Mouse (Mus musculus) left cerebral cortex, adult 11 months (tissue): ENCODE measurements at regions not wholly inside any gene's neighbourhood (a gene's known extent, or its start where the extent isn't known, plus 50 kb on each side); places are given as distances from the start of the nearest gene placed in this dataset.

Experiments
- DNase-seq: peaks from one replicate; pipeline ENCODE4 v3.0.0; 2022; ENCODE audit warnings: low spot score

GRCm38 (mm10) chr12:52402711-52403110 is 101.1 kb upstream of the Arhgap5 start:
- DNase-seq = no peak

- no peak for DNase-seq
These were observed 97.4 kb upstream of the Arhgap5 start for GRCm38 (mm10) chr12:52406386-52406785.

- no peak for DNase-seq
These were observed 95.4 kb upstream of the Arhgap5 start for GRCm38 (mm10) chr12:52408307-52408895.

DNA sequence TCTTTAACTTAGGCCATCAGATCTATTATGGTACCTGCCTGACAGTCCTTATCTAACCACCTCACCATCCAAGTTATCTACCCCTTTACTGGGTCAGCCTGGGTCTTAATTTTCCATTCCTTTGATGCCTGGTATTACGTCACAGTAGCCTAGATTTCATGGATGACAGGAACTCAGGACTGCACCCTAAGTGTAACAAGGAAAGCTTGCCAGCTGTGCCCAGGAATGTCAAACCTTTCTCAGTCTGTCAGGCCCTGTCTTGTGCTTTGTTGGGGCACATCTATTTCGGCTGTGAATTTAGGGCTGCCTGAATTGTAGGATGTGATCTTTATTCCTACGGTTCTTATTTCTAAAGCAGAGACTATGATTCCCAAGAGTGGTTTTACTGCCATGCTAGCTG is 94.6 kb upstream of the Arhgap5 start:
- no peak for DNase-seq

DNA sequence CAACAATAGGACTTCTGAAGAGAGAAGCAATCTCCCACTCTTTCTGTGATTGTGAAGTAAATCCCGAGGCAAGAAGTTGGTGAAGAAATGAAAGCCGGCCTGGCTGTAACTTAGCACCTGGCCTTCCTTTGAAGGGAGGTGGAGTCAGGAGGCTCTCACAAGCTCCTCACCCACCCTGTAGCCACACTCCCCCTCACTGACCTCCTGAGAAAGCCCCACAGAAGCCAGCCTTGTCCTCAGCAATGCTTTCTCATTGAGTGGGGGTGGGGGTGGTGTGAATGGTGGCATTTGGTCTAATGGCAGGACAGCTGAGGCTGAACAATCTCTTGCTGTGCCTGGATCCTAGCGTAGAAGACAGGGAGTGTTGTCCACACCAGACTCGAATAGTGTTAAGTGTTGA is 91.6 kb upstream of the Arhgap5 start:
- DNase-seq = no peak

GRCm38 (mm10) chr12:52413046-52413473 is 90.7 kb upstream of the Arhgap5 start:
- DNase-seq = no peak

DNA sequence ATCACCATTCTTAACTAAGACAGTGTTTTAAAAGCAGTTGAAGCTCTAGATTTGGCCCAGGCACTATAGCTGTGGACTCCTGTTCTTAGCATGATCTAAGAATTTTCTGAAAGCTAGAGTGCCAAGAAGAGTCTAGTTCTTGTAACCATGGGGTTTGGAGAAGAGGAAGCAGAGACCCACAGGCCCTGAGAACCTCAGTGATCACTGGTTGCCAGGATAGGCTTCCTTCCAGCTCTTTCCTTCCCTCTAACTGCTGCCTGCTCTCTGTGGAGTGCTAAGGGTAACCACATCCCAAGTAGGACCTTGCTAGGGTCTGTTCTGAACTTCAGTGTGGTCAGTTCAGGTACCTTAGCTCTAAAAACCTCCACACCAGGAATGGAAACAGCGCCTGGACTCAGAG is 81.0 kb upstream of the Arhgap5 start:
- no peak for DNase-seq

DNA sequence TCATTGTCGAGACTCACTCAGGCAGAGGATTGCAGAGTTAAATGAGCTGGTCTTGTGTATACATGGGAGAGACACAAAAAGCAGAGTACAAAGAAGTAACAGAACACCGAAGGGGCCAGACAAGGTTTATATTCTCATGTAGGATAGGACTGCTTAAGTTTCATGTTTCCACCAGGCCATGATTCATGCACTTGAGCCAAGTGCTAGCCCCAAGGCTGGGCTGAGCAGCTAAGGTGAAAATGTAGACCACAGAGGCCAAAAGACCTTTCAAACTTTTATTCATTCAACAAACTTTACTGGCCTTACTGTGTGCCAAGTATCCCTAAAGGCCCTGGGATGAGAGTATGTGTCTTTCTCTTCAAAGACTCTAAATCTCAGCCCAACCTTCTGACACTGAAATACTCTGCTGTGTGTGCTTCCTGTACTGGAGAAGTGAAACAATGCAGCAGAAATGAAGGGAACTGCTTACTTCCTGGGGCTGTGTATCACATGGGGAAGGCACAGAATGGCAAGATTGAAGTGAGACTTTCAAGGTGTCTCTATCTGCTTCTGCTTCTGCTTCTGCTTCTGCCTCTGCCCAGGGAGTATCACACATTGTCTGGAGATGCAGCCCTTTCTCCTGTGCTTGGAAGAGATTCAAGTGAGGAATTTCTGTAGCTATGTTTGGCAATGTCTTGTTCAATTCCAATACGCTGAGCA is 79.3 kb upstream of the Arhgap5 start:
- no peak for DNase-seq

DNA sequence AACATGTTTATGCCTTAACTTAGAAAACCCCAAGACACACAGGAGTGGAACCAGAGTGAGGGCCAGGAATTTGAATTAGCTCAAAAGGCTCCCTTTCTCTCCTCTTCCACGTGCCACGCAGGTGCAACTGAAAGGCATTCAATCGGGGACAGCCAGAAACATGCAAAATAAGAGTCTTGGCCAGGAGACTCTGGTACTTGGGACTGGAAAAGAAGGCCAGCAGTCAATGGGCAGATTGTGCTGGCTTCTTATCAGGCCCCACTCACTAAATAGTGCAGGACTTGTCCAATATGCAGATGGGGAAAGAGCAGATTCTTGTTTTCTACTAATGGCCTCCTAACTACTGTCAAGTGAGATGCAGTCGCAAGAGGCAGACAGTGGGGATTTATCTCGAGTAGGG is 73.8 kb upstream of the Arhgap5 start:
- DNase-seq = no peak

DNA sequence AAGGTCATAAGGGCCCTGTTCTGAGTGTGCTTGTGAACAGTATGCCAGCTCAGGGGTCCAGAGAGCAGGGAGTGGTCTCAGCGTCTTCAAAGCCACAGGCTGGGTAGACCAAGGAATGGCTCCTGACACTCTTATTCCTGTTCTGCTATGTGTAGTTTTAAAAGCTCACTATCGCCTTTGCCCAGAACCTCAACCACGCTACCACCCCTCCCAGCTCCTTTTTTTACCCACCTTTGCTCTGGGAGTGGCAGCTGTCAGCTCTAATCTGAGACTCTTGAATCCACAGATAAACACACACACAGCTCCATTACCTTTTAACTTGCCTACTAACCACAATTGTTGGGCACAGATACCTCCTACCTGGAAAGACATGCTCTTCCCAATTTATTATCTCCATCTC is 71.8 kb upstream of the Arhgap5 start:
- no peak for DNase-seq

DNA sequence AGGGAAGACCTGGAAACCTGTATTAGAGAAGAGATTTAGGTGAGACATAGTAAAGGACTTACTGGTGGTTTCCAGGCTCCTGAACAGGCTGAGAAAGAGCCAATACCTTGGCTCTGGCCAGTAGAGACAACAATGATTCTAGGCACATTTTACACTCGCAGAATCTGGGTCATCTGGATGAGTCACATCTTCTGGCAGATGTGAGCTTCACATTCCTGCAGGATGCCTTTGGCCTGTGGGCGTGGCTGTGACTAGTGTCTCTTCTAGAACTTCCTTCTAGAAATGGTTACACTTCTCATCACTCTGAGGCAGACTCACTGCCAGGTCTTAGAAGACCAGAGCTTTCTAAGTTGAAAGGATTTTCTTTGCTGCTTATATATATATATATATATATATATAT is 69.8 kb upstream of the Arhgap5 start:
- DNase-seq = no peak

- no peak for DNase-seq
These were observed 68.5 kb upstream of the Arhgap5 start for GRCm38 (mm10) chr12:52435321-52435720.

DNA sequence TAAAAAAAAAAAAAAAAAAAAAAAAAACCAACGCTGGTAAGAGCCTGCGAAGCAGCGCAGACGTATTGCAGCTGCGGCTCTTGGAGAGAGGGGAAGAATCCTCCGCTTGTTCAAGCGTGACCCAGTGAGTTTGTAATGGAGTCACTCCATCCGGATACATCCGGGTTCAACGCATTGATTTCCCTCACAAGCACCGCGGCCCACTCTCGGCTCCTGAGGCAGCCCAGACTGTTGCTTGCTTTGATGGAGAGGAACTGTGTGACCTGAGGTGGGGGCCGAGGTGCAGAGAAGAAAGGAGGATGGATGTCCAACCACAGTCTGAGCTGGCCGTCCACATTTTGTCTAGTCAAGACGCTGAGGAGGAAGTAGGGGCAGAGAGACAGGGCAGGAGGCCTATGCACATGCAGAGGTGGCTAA is 68.0 kb upstream of the Arhgap5 start:
- no peak for DNase-seq

DNA sequence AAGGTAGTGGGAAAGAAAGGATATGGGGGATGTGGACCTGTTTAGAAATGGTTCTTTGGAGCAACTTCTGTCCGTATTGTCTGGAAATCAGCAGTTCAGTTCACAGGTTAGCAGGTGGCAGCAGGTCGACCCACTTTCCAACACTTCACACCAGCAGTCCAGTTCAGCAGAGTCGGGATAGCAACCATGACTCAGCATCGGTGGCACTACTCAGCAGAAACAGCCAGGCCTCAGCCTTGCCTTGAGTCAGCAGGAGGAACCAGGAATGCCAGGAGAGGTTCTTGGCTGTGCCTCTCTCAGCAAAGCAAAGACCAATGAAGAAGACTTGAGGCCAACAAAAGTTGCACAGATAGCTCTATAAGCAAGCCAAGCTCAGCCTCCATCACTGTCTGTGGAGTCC is 66.8 kb upstream of the Arhgap5 start:
- DNase-seq = no peak

GRCm38 (mm10) chr12:52439241-52439640 is 64.5 kb upstream of the Arhgap5 start:
- no peak for DNase-seq

- DNase-seq = no peak
These were observed 62.9 kb upstream of the Arhgap5 start for GRCm38 (mm10) chr12:52440868-52441365.

DNA sequence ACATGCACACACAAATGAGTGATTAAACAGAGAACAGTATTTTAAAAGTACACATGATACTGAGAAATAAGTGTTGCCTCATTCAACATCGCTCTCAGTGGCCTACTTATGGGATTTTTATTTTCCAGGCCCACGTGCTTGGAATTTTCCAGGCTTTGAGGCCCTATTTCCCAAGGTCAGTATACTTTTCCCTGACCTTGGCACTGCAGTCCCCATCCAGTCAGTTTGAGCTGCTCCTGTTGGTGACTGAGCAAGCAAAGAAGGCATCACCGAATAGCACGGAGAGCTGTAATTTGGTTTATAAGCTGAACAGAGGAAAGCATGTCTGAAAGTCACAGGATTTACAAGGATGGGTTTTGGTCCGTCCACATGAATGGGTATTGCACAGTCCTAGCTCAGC is 61.4 kb upstream of the Arhgap5 start:
- no peak for DNase-seq

- DNase-seq = no peak
These were observed 58.0 kb upstream of the Arhgap5 start for GRCm38 (mm10) chr12:52445731-52446130.

GRCm38 (mm10) chr12:52446501-52446900 is 57.3 kb upstream of the Arhgap5 start:
- no peak for DNase-seq

- no peak for DNase-seq
These were observed 56.3 kb upstream of the Arhgap5 start for GRCm38 (mm10) chr12:52447482-52447881.

- no peak for DNase-seq
These were observed 55.6 kb upstream of the Arhgap5 start for GRCm38 (mm10) chr12:52448218-52448617.

DNA sequence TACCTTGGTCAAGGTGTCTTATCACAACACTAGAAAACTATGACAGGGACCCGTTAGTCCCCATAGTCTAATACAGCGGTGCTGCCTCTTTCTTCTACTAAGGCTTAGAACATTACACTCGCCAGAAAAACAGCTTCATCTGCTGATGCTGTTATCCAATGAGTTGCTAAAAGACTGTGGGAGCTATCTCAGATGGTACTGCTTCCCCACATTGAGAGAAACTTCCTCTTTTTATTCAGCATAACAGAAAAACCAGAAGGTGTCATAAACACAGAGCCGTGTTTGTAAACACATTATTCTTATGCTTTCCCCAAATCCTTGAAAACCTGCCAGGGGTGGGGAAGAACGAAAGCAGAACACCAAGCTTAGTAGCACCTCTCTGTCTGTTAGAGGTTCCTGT is 49.9 kb upstream of the Arhgap5 start:
- DNase-seq = no peak
